Mouse (Mus musculus): ENCODE data around the gene Borcs5. TPM values are rescaled to one million over a fixed set of nuclear protein-coding genes. Genes with fewer than 3 reads are reported as not detected.

Borcs5 gene
- polyA plus RNA-seq, 1 experiment from 2014 or later: 47.5 TPM

DNA sequence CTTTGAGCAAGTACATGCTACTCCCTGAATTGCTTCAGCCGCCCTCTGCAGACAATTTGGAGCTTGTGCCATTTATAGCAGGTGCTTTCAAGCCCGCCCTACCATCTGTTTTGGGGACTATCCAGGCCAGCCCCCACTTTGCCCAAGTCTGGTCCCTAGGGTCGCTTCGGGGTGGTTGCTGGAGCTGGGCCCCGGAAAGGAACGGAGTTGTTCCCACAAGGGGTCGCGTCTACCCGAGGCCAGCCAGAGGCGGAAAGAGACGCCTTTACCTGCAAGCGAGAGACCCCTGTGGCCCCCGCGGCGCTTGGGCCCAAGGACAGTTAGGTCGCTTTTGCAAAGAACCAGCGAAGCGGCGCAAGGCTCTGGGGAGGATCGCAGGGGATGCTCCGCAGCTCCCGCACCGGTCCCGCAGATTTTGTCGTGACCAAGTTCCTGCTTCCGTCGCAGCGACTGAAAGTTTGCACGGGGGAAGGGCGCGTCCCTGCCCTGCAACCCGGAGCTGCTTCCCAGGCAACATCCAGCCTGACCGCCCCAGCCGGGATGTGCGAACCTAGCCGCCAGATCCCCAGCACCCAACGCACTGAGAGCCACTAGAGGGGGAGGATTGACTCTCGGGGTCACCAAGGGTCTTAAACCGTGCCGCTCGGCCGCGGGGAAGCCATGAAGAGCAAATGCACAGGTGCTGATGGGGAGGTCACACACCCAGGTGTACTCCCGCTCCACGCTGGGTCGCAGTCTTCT, 7.2 kb upstream of the Borcs5 start, which contains the start of gene Mansc1:
TSS of gene Mansc1 (minus strand) at position 542 of the 741 bp plus-strand sequence.
- WGBS: 1% methylated on average over 46 of the region's 46 CpGs

GRCm38 (mm10) chr6:134632756-134633155, 6.6 kb upstream of the Borcs5 start:
- no peaks in the 10 kb centered on the region for H3K9me3 ChIP-seq
- peak overlapping the region; percentile 64; the same call in 1 of the 2 replicates for H3K9ac ChIP-seq
- no peak for ATAC-seq (ENCODE audit: low read depth)
- no peaks in the 10 kb centered on the region for H3K36me3 ChIP-seq
- 38% methylated on average over 5 of the region's 5 CpGs for WGBS
- H3K4me3 ChIP-seq: peak overlapping the region; percentile 47
- peaks cover 11% of the 10 kb centered on the region for H3K4me1 ChIP-seq (replicated peaks)
- H3K27ac ChIP-seq (replicated peaks): no peak overlapping the region
- H3K27me3 ChIP-seq: peaks cover 37% of the 10 kb centered on the region
- peak overlapping the region; percentile 79 for H3K4me2 ChIP-seq

More for the DNA sequence above, 7.2 kb upstream of the Borcs5 start, which contains the start of gene Mansc1:
- Histone ChIP-seq H3K27me3 (peaks cover 37% of the 10 kb centered on the region), H3K9ac (peak within 1 kb of the TSS; percentile 64), H3K4me1 (replicated peaks) (peaks cover 11% of the 10 kb centered on the region), H3K9me3 (no peaks in the 10 kb centered on the region), H3K27ac (replicated peaks) (no peak within 1 kb of the TSS), H3K4me2 (peak within 1 kb of the TSS; percentile 79), H3K4me3 (peak within 1 kb of the TSS; percentile 47), H3K36me3 (no peaks in the 10 kb centered on the region)
- ATAC-seq (ENCODE audit: low read depth): peak; percentile 59; the same call in 1 of the 2 replicates

GRCm38 (mm10) chr6:134633553-134633952, 5.8 kb upstream of the Borcs5 start:
- peaks cover 11% of the 10 kb centered on the region for H3K4me1 ChIP-seq (replicated peaks)
- no peak overlapping the region for H3K9ac ChIP-seq
- no peaks in the 10 kb centered on the region for H3K36me3 ChIP-seq
- H3K27ac ChIP-seq (replicated peaks): no peak overlapping the region
- H3K9me3 ChIP-seq: no peaks in the 10 kb centered on the region
- WGBS: 89% methylated on average over 8 of the region's 8 CpGs
- no peak overlapping the region for H3K4me2 ChIP-seq
- peaks cover 37% of the 10 kb centered on the region for H3K27me3 ChIP-seq
- no peak for ATAC-seq (ENCODE audit: low read depth)
- no peak overlapping the region for H3K4me3 ChIP-seq

DNA sequence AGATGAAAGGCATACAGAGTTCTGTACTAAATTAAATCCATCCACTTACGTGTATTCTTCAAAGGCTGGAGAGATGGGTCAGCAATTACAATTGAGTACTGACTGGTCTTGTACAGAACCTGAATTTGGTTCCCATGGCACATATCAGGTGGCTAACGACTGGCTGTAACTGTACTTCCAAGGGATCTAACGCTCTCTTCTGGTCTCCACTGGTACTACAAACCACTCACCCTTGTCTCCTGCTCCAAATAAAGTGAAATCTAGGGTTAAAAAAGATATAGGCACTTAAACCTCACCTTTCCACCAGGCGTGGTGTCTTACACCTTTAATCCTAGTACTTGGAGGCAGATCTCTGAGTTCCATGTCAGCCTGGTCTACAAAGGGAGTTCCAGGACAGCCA, 2.8 kb upstream of the Borcs5 start:
- Histone ChIP-seq H3K4me3 (no peak overlapping the region), H3K4me1 (replicated peaks) (peaks cover 13% of the 10 kb centered on the region), H3K9me3 (no peaks in the 10 kb centered on the region), H3K36me3 (no peaks in the 10 kb centered on the region), H3K9ac (no peak overlapping the region), H3K27me3 (peaks cover 26% of the 10 kb centered on the region), H3K27ac (replicated peaks) (no peak overlapping the region), H3K4me2 (no peak overlapping the region)
- no peak for ATAC-seq (ENCODE audit: low read depth)
- 62% methylated on average over 4 of the region's 4 CpGs for WGBS

DNA sequence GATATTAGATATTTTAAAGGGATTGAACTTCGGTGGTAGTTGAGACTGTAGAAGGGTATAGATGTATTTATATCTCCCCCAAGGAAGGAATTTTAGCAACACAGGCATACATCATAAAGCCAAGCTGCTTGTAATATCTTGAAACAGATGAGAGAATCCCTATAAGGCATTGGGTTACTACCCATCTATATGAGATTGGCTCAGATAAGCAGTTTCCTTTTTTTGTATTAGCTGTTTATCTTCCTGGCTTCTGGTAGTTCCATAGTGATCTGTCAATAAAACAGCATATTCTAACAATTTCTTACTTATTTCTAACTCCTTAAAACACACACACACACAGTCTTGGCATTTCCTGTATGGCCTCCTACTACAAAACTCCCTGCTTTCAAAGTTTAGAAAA, 590 bp downstream of the Borcs5 start:
- no peak overlapping the region for H3K9ac ChIP-seq
- no peaks in the 10 kb centered on the region for H3K9me3 ChIP-seq
- H3K4me3 ChIP-seq: no peak overlapping the region
- peaks cover 13% of the 10 kb centered on the region for H3K4me1 ChIP-seq (replicated peaks)
- H3K36me3 ChIP-seq: no peaks in the 10 kb centered on the region; the same call in 1 of the 2 replicates
- ATAC-seq (ENCODE audit: low read depth): no peak
- WGBS: 97% methylated on average over 1 of the region's 1 CpGs
- no peaks in the 10 kb centered on the region for H3K27me3 ChIP-seq
- H3K27ac ChIP-seq (replicated peaks): no peak overlapping the region
- H3K4me2 ChIP-seq: no peak overlapping the region

DNA sequence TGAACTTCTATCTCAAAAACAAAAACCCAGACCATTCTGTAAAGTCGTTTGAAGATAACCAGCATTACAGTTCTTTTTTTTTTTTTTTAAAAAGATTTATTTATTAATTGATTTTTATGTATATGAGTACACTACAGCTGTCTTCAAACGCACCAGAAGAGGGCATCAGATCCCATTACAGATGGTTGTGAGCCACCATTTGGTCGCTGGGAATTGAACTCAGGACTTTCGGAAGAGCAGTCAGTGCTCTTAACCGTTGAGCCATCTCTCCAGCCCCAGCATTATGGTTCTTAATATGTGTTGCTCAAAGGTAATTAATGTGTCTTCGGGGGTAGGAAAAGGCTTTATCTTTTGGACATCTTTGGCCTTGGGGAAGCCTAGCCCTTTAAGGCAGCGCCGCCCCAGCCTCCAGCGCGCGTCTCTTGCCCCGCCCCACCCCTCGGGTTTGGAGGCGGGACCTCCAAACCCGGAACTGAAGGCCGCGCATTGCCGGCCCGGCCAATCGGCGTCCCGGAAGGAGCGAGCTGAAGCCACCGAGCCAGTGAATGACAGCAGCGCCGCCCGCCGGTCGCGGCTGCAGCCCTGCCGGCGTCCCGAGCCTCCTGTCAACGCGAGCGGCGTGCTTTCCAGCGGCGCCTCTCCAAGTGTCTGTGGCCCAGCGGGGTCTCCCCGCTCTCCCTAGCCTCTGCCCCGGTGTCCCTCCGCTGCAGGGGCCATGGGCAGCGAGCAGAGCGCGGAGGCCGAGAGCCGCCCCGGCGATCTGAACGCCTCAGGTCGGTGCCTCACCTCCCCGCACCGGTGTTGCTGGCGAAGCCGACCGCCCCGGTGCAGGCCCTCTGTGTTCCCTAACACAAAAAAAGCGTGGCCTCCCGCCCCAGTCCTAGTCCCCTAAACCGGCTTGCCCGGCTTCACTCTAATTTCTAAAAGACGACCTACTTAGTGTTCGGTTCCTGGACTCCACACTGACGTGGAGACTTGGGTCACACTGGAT, 1.5 kb downstream of the Borcs5 start:
- Histone ChIP-seq H3K9ac (peak overlapping the region; percentile 93), H3K9me3 (no peaks in the 10 kb centered on the region), H3K27me3 (no peaks in the 10 kb centered on the region), H3K4me2 (peak overlapping the region; percentile 71), H3K4me1 (replicated peaks) (peaks cover 13% of the 10 kb centered on the region), H3K4me3 (peak overlapping the region; percentile 91), H3K36me3 (peaks cover 7% of the 10 kb centered on the region), H3K27ac (replicated peaks) (peak overlapping the region; percentile 89)
- 1% methylated on average over 61 of the region's 65 CpGs for WGBS
- peak; percentile 99 for ATAC-seq (ENCODE audit: low read depth)

DNA sequence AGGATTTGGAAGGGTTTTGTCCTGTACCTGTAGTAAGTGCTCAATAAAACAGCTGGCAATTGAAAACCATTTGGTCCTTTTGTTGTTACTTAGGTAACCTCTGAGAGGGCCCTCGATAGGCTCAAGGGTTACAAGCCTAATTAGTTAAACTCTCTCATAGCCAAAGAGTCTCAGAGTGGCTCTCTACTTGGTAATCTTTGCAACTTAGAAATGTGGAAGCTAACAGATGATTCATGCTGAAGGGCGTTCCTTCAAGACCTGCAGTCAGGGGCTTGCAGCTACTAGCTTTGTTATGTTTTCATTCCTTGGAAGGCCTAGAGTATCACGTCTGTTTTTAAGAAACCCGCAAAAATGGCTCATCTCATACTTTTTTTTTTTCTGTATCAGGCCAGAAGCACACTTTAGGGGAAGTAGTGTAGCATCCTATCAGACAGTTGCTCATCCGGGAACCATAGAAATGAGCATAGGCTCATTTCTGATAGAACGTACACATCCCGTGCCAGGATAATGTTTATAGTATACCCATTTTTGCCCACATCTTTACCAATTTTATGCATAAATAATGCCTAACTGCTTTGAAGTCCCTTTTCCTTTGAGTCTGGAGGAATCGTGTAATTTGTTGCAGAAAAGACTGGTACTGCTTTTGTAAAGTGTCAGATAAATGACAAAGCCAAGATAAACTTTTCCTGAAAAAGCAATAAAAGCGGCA, 2.6 kb downstream of the Borcs5 start:
- WGBS: 78% methylated on average over 9 of the region's 9 CpGs
- Histone ChIP-seq H3K4me1 (replicated peaks) (peaks cover 15% of the 10 kb centered on the region), H3K9ac (peak overlapping the region; percentile 93), H3K9me3 (no peaks in the 10 kb centered on the region), H3K27ac (replicated peaks) (0 out of 2 replicates have a peak overlapping the region, but pooled peaks have one; percentile 89), H3K4me3 (peak overlapping the region; percentile 91), H3K4me2 (peak overlapping the region; percentile 71), H3K36me3 (peaks cover 13% of the 10 kb centered on the region), H3K27me3 (no peaks in the 10 kb centered on the region)
- ATAC-seq (ENCODE audit: low read depth): no peak

DNA sequence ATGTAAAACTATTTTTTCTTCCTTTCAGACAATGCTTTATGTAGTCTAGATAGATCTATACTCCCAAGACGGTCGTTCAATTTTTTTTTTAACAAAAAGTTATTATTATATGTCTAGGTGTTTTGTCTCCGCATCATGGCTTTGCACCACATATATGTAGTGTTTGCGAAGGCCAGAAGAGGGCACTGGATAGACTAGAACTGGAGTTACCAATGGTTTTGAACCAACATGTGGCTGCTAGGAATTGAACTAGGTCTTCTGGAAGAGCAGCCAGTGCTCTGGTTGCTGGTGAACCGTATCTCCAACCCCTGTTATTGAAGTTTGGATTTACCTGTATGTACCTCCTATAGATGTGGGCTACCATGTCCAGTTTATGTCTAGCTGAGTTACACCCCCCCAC, 4.0 kb downstream of the Borcs5 start:
- ATAC-seq (ENCODE audit: low read depth): no peak
- 95% methylated on average over 5 of the region's 5 CpGs for WGBS
- H3K4me1 ChIP-seq (replicated peaks): peaks cover 25% of the 10 kb centered on the region

GRCm38 (mm10) chr6:134646835-134647234, 7.5 kb downstream of the Borcs5 start:
- Histone ChIP-seq H3K27me3 (no peaks in the 10 kb centered on the region), H3K9me3 (no peaks in the 10 kb centered on the region), H3K4me3 (no peak overlapping the region), H3K36me3 (peaks cover 36% of the 10 kb centered on the region), H3K4me2 (no peak overlapping the region), H3K4me1 (replicated peaks) (peaks cover 26% of the 10 kb centered on the region), H3K27ac (replicated peaks) (no peak overlapping the region), H3K9ac (no peak overlapping the region)
- WGBS: 91% methylated on average over 6 of the region's 6 CpGs
- ATAC-seq (ENCODE audit: low read depth): no peak

More for the DNA sequence above, 4.0 kb downstream of the Borcs5 start:
- Histone ChIP-seq H3K4me2 (no peak overlapping the region), H3K36me3 (peaks cover 13% of the 10 kb centered on the region), H3K27me3 (no peaks in the 10 kb centered on the region), H3K4me3 (no peak overlapping the region), H3K9ac (no peak overlapping the region), H3K27ac (replicated peaks) (no peak overlapping the region), H3K9me3 (no peaks in the 10 kb centered on the region)

DNA sequence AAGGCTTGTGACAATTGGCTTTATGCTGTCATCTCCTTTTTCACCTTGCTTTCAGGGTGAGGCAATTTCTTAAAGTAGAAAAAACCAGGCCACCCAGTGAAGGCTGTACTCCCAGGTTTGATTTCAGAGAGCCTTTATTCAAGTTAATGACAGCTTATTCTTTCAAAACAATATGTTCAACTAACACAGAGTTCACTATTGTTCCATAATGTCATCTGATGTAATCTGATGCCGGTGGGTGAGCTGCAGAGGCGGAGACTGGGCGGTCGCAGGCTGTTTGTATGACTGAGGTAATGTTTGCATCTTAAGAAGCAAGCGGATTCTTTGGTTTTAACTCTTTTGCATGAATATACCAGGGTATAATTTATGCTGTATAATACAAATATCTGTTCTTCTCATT, 8.3 kb downstream of the Borcs5 start:
- ATAC-seq (ENCODE audit: low read depth): no peak
- WGBS: 10% methylated on average over 5 of the region's 5 CpGs
- no peak overlapping the region for H3K4me2 ChIP-seq
- H3K4me3 ChIP-seq: no peak overlapping the region
- peaks cover 36% of the 10 kb centered on the region for H3K36me3 ChIP-seq
- H3K4me1 ChIP-seq (replicated peaks): peaks cover 19% of the 10 kb centered on the region
- H3K9me3 ChIP-seq: no peaks in the 10 kb centered on the region
- H3K27ac ChIP-seq (replicated peaks): no peak overlapping the region
- no peaks in the 10 kb centered on the region for H3K27me3 ChIP-seq
- H3K9ac ChIP-seq: no peak overlapping the region

DNA sequence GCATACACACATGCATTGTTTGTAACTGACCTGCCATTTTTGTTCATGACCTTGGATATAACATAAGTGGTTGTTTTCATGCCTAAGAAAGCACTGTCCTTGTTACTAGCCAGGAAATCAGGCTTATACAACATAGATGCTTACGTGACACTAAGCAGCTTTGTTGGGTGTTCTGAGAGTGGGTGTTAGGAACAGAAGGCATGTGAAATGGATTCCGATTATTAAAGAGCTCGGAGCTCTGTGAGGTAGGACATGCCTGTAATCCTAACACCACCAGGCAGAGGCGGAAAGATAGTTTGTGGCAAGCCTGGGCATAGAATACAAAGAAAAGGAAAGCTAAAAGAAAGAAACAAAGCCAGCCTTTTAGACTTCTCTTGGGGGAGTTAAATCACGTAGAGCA, 9.0 kb downstream of the Borcs5 start:
- no peak overlapping the region for H3K4me2 ChIP-seq
- ATAC-seq (ENCODE audit: low read depth): no peak
- no peaks in the 10 kb centered on the region for H3K27me3 ChIP-seq
- 43% methylated on average over 5 of the region's 5 CpGs for WGBS
- no peaks in the 10 kb centered on the region for H3K9me3 ChIP-seq
- no peak overlapping the region for H3K4me3 ChIP-seq
- 0 out of 2 replicates have a peak overlapping the region, but pooled peaks have one; percentile 18 for H3K27ac ChIP-seq (replicated peaks)
- peaks cover 36% of the 10 kb centered on the region for H3K36me3 ChIP-seq
- H3K9ac ChIP-seq: no peak overlapping the region
- peaks cover 19% of the 10 kb centered on the region for H3K4me1 ChIP-seq (replicated peaks)
